ENCODE assay signal across 11 mouse cellular contexts in the genomic region with DNA sequence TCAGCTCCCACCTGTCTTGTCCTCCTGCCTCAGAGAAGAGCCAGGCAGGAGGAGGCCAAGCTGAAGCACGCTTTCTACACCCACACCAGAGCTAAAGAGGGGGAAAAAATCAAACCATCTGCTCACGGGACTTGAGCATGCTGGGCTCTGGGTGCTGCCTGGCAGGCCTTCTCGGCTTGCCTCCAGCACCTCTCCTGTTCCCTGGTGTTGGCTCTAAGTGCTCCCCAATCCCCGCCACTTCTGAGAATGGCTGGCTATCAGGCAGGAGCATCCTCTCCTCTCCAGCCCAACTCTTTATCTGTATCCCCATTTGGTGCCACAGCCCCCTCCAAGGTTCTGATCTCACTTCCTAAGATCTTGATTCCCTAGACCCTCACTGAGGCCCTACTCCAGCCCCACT. TPM values are rescaled to one million over a fixed set of nuclear protein-coding genes. Genes with fewer than 3 reads are reported as not detected.
DNase-seq lines count a peak whose midpoint lies in the region; ATAC-seq and TF ChIP-seq lines count a peak whose summit lies in the region.
"Had no signal": no experiment of that assay in that cellular context is flagged by ENCODE, and none has a peak within 500 bp of the region (broad histone marks: within the 10 kb centered on the region; RNA-seq: fewer than 3 reads in every experiment).

No protein-coding gene starts in this region.

- intact Hi-C loops in left cerebral cortex, postnatal 36 days (cut with DNase I), result no loop called here

- H3K27me3 ChIP-seq in stomach, embryonic 16.5 days (ENCODE audit: control insufficient read depth, insufficient read depth, low read length), result no peaks in the 10 kb centered on the region
- no peaks in the 10 kb centered on the region for H3K27me3 ChIP-seq in stomach, postnatal 0 days (ENCODE audit: control insufficient read depth, insufficient read depth, low read length)
- H3K27me3 ChIP-seq in intestine, embryonic 16.5 days (replicated peaks; ENCODE audit: control insufficient read depth, insufficient read depth, low read length), result no peaks in the 10 kb centered on the region
- H3K27me3 ChIP-seq: heart, embryonic 15.5 days had no signal

- no peak overlapping the region for H3K4me2 ChIP-seq in stomach, embryonic 16.5 days (ENCODE audit: low read depth, low read length)
- H3K4me2 ChIP-seq in stomach, postnatal 0 days (replicated peaks; ENCODE audit: low read depth), result no peak overlapping the region
- H3K4me2 ChIP-seq in intestine, embryonic 16.5 days (ENCODE audit: low read depth, low read length), result no peak overlapping the region
- H3K4me2 ChIP-seq: heart, embryonic 15.5 days; lung, embryonic 14.5 days had no signal

- H3K9me3 ChIP-seq in stomach, embryonic 16.5 days (replicated peaks; ENCODE audit: control insufficient read depth, low read length), result no peaks in the 10 kb centered on the region
- H3K9me3 ChIP-seq in stomach, postnatal 0 days (ENCODE audit: control insufficient read depth, low read length), result no peaks in the 10 kb centered on the region
- no peaks in the 10 kb centered on the region for H3K9me3 ChIP-seq in intestine, embryonic 16.5 days (ENCODE audit: control insufficient read depth, low read length)
- H3K9me3 ChIP-seq: heart, embryonic 15.5 days had no signal

- H3K9ac ChIP-seq in stomach, embryonic 16.5 days (ENCODE audit: low read length), result 0 out of 2 replicates have a peak overlapping the region, but pooled peaks have one; percentile 10
- no peak overlapping the region for H3K9ac ChIP-seq in stomach, postnatal 0 days (ENCODE audit: low read length)
- no peak overlapping the region for H3K9ac ChIP-seq in intestine, embryonic 16.5 days (ENCODE audit: low read depth, low read length)
- H3K9ac ChIP-seq: heart, embryonic 15.5 days; lung, embryonic 14.5 days had no signal

- peaks cover 8% of the 10 kb centered on the region; the same call in 1 of the 2 replicates for H3K4me1 ChIP-seq in stomach, embryonic 16.5 days (ENCODE audit: control insufficient read depth, insufficient read depth, low read length)
- no peaks in the 10 kb centered on the region for H3K4me1 ChIP-seq in stomach, postnatal 0 days (replicated peaks; ENCODE audit: control insufficient read depth, insufficient read depth)
- peaks cover 35% of the 10 kb centered on the region for H3K4me1 ChIP-seq in intestine, embryonic 16.5 days (ENCODE audit: control insufficient read depth, insufficient read depth, low read length)

- no peaks in the 10 kb centered on the region for H3K36me3 ChIP-seq in stomach, embryonic 16.5 days (ENCODE audit: control insufficient read depth, insufficient read depth, low read length)
- H3K36me3 ChIP-seq in stomach, postnatal 0 days (ENCODE audit: control insufficient read depth, insufficient read depth, low read length), result no peaks in the 10 kb centered on the region
- H3K36me3 ChIP-seq in intestine, embryonic 16.5 days (ENCODE audit: control insufficient read depth, insufficient read depth, low read length), result no peaks in the 10 kb centered on the region; the same call in 1 of the 2 replicates
- H3K36me3 ChIP-seq: heart, embryonic 15.5 days had no signal

- no peak overlapping the region for H3K27ac ChIP-seq in stomach, embryonic 16.5 days (ENCODE audit: low read length)
- H3K27ac ChIP-seq in stomach, postnatal 0 days (replicated peaks), result no peak overlapping the region
- H3K27ac ChIP-seq in intestine, embryonic 16.5 days (ENCODE audit: low read length), result no peak overlapping the region
- H3K27ac ChIP-seq: heart, embryonic 15.5 days had no signal

- no peak for TF ChIP-seq EP300 in stomach, postnatal 0 days (optimal IDR thresholded peaks at IDR 0.05)

- ATAC-seq in stomach, embryonic 16.5 days (ENCODE audit: insufficient read depth, low FRiP score), result no peak
- no peak for ATAC-seq in stomach, postnatal 0 days (ENCODE audit: low FRiP score, low TSS enrichment)
- ATAC-seq in intestine, embryonic 16.5 days, result no peak

- no peak overlapping the region for H3K4me3 ChIP-seq in stomach, embryonic 16.5 days (replicated peaks; ENCODE audit: low read length)
- no peak overlapping the region for H3K4me3 ChIP-seq in stomach, postnatal 0 days (ENCODE audit: low read depth, low read length)
- H3K4me3 ChIP-seq in intestine, embryonic 16.5 days (ENCODE audit: low read length), result no peak overlapping the region
- H3K4me3 ChIP-seq: heart, embryonic 15.5 days; myocyte had no signal

- no peak for DNase-seq in stomach, postnatal 0 days (ENCODE audit: low spot score)
- DNase-seq in frontal cortex, postnatal 14 days (ENCODE audit: low spot score in 2 of 2), result peak; percentile 29 to 51
- peak; percentile 74 to 80 for DNase-seq in left cerebral cortex, postnatal 36 days (ENCODE audit: low spot score in 2 of 2)
- no peak for DNase-seq in kidney, postnatal 14 days
- no peak for DNase-seq in gastrocnemius, adult 8-10 months (ENCODE audit: low spot score in 2 of 2)
- DNase-seq: lung, embryonic 14.5 days; spleen, adult 18-20 months had no signal

- no peak for TF ChIP-seq CTCF in stomach, postnatal 0 days (IDR thresholded peaks at IDR 0.05; ENCODE audit: low read depth)

- 81% methylated on average over 4 of the region's 4 CpGs for WGBS in stomach, embryonic 16.5 days
- WGBS in stomach, postnatal 0 days, result 92% methylated on average over 4 of the region's 4 CpGs
- WGBS in intestine, embryonic 16.5 days, result 82% methylated on average over 4 of the region's 4 CpGs

RNA-seq across cellular contexts. Expression of gene Tbc1d24, which starts 6.1 kb away (rescaled TPM):
- 3.6 and 5.4 TPM in 2 replicates for polyA plus RNA-seq in stomach, embryonic 16.5 days (2015; fragmentation: Nextera tagmentation; extraction: Ambion mirVana)
- 1.4 and 1.5 TPM in 2 replicates for polyA plus RNA-seq in stomach, postnatal 0 days (2015; fragmentation: Nextera tagmentation; extraction: Ambion mirVana)
- 10 to 100 TPM; 64.4 to 65.5 TPM for total RNA-seq in left cerebral cortex, postnatal 36 days (2021)
- total RNA-seq in gastrocnemius, adult 8-10 months (2022), result 1 to 10 TPM; 4.8 to 7.0 (median 5.8) TPM
- polyA plus RNA-seq in intestine, embryonic 16.5 days (2015; fragmentation: Nextera tagmentation; extraction: Ambion mirVana), result 5.5 and 6.1 TPM in 2 replicates

RNA-seq across cellular contexts. Expression of gene Ntn3, which starts 10.1 kb away (rescaled TPM):
- 4.0 and 5.4 TPM in 2 replicates for polyA plus RNA-seq in stomach, embryonic 16.5 days (2015; fragmentation: Nextera tagmentation; extraction: Ambion mirVana)
- polyA plus RNA-seq in stomach, postnatal 0 days (2015; fragmentation: Nextera tagmentation; extraction: Ambion mirVana), result 2.8 and 3.1 TPM in 2 replicates
- 10 to 100 TPM; 10.0 to 10.4 TPM for total RNA-seq in left cerebral cortex, postnatal 36 days (2021)
- total RNA-seq in gastrocnemius, adult 8-10 months (2022), result under 1 TPM; 0.19 to 0.53 (median 0.42) TPM
- 3.1 and 3.5 TPM in 2 replicates for polyA plus RNA-seq in intestine, embryonic 16.5 days (2015; fragmentation: Nextera tagmentation; extraction: Ambion mirVana)

RNA-seq across cellular contexts. Expression of gene Tedc2, which starts 21.4 kb away (rescaled TPM):
- 7.6 and 9.7 TPM in 2 replicates for polyA plus RNA-seq in stomach, embryonic 16.5 days (2015; fragmentation: Nextera tagmentation; extraction: Ambion mirVana)
- 4.8 and 6.1 TPM in 2 replicates for polyA plus RNA-seq in stomach, postnatal 0 days (2015; fragmentation: Nextera tagmentation; extraction: Ambion mirVana)
- 10 to 100 TPM in 1 of 2 experiments, 1 to 10 TPM in 1; 9.4 to 14.2 TPM for total RNA-seq in left cerebral cortex, postnatal 36 days (2021)
- total RNA-seq in gastrocnemius, adult 8-10 months (2022), result 1 to 10 TPM; 1.1 to 1.5 (median 1.3) TPM
- polyA plus RNA-seq in intestine, embryonic 16.5 days (2015; fragmentation: Nextera tagmentation; extraction: Ambion mirVana), result 8.7 TPM in 2 replicates

RNA-seq across cellular contexts. Expression of gene Atp6v0c, which starts 29.8 kb away (rescaled TPM):
- polyA plus RNA-seq in stomach, embryonic 16.5 days (2015; fragmentation: Nextera tagmentation; extraction: Ambion mirVana), result 504 and 564 TPM in 2 replicates
- polyA plus RNA-seq in stomach, postnatal 0 days (2015; fragmentation: Nextera tagmentation; extraction: Ambion mirVana), result 608 and 627 TPM in 2 replicates
- total RNA-seq in left cerebral cortex, postnatal 36 days (2021), result 1,000 to 10,000 TPM; 1,241 to 1,448 TPM
- 100 to 1,000 TPM; 152 to 173 (median 158) TPM for total RNA-seq in gastrocnemius, adult 8-10 months (2022)
- polyA plus RNA-seq in intestine, embryonic 16.5 days (2015; fragmentation: Nextera tagmentation; extraction: Ambion mirVana), result 783 and 890 TPM in 2 replicates

RNA-seq across cellular contexts. Expression of gene Amdhd2, which starts 35.7 kb away (rescaled TPM):
- polyA plus RNA-seq in stomach, embryonic 16.5 days (2015; fragmentation: Nextera tagmentation; extraction: Ambion mirVana), result 26.1 and 27.0 TPM in 2 replicates
- 20.5 and 21.7 TPM in 2 replicates for polyA plus RNA-seq in stomach, postnatal 0 days (2015; fragmentation: Nextera tagmentation; extraction: Ambion mirVana)
- total RNA-seq in left cerebral cortex, postnatal 36 days (2021), result 10 to 100 TPM; 29.1 to 29.5 TPM
- total RNA-seq in gastrocnemius, adult 8-10 months (2022), result 10 to 100 TPM in 2 of 4 experiments, 1 to 10 TPM in 2; 9.4 to 12.8 (median 10.3) TPM
- 58.9 and 75.9 TPM in 2 replicates for polyA plus RNA-seq in intestine, embryonic 16.5 days (2015; fragmentation: Nextera tagmentation; extraction: Ambion mirVana)

Comparison
In these comparisons a context has a peak if more than half of its experiments do, and no peak if none do; other contexts are left out.
1. DNase-seq: peak in frontal cortex, postnatal 14 days (2 of 2) and left cerebral cortex, postnatal 36 days (2 of 2); none in stomach, postnatal 0 days (single experiment), kidney, postnatal 14 days (single experiment) and gastrocnemius, adult 8-10 months (0 of 2).